Mouse (Mus musculus): ENCODE results near the gene B4galt5.

Gene B4galt5

DNA sequence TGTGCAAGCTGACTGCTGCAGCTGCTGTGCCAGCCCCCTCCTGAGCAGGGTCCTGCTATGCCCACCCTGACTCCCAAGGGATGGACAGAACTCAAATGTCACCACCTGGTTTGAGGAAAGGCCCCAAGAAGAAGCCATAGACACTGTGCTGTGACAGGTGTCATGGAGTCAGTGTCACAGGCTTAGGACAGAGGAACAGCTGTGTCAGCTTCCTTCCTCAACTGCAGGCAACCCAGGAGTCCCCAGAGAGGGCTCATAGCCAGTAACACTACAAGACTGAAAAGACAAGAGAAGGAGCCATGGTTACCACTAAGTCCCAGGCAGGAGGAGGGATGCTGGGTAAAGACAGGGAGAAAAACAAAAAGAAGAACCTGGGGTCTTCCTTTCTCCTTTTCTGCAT, 7.9 kb upstream of the B4galt5 start:
- DNase-seq = no peak

DNA sequence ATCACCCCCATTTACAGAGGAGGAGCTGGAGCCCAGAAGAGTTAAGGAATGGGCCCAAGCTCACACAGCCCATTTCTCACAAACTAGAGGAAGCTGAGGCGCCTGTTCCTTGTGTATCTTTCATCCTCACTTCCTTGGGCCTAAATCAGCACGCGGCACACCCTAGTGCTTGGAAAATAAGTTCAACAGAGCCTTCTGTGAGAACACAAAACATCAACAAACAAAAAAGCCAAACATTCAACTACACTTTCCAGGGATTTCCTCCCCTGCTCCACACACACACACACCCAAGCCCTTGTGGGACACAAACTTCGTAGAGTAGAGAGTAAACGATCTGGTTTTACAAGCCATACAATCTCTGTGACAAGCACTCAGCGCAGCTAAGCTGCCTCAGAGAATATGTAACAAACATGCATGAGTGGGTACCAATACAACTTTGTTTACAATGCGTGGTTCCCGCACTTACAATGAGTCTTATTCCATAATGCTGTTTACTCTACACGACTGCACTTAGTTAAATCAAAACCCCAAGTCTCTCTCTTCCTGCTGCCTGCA, 5.7 kb upstream of the B4galt5 start:
- DNase-seq = no peak

DNA sequence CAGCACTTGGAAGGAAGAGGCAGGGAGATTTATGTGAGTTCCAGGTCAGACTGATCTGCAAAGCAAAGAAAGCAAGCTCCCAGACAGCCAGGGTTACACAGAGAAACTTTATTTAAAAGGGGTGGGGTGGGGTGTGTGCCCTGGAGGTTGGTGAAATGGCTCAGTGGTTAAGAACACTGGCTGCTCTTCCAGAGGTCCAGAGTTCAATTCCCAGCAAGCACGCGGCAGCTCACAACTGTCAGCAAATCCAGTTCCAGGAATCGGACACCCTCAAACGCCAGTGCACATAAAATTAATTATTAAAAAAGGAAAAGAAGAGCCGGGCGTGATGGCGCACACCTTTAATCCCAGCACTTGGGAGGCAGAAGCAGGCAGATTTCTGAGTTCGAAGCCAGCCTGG, 5.1 kb upstream of the B4galt5 start:
- no peak for DNase-seq

DNA sequence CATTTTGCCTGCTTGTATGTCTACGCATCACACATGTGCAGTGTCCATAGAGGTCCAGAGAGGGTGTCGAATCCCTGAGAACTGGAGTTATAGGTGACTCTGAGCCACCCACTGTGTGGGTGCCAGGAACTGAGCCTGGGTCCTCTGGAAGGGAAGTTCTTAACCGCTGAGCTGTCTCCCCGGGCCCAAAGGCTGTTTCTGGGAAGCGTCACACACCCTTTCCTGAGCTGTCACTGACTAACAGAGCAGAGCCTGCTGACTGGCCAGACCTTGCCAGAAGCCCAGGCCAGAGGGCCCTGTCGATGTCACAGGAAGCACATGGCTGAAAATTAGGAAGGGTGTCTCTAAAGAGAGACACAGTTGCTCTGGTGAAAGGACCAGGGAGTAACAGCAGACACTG, 3.5 kb upstream of the B4galt5 start:
- no peak for DNase-seq

DNA sequence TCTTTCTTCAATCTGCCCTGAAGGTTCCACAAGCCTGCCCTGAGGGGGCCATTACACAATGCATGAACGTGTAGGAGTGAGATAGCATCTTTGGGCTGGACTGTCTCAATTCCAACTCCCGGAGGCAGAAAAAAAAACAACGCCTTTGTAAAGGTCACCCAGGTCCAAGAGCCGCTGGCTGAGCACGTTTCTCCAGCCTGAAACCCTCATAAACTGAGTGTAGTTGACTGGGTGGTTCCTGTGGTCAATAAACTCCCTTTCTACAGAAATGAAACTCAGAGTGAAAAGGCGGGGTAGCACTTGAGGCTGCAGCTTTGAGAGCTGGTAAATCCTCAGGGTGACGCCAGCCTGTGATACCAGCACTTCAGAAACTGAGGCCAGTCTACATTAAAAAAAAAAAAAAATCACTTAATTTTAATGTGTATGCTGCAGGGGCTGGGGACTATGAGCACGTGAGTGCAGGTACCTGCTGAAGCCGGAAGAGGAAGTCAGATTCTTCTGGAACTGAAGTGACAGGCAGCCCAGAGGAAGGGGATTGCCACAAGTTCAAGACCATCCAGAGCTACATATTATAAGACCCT, 2.5 kb upstream of the B4galt5 start:
- no peak for DNase-seq

DNA sequence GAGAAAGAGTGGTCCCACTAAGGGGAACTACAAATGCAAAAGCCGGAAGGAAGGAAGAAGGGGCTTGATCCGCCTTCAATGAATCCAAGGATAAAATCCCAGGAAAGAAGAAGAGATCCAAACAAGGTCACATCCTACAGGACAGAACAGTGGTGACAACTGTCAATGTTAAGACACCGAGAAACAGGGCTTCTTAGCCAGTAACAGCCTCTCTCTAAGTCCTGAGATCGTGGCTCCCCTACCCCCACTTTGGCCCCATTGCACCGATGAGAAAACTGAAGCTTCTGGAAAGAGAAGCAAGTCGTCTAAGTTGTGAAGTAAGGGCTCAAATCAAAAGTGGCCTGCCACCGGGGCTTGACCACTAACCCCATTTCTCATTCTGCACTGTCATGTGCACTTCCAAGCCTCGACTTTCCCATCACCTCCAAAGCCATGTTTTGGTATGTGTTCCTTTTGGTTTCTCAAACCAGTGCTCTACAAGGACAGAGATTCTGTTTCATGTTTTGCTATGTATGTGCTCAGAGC, 1.2 kb upstream of the B4galt5 start:
- DNase-seq = no peak

DNA sequence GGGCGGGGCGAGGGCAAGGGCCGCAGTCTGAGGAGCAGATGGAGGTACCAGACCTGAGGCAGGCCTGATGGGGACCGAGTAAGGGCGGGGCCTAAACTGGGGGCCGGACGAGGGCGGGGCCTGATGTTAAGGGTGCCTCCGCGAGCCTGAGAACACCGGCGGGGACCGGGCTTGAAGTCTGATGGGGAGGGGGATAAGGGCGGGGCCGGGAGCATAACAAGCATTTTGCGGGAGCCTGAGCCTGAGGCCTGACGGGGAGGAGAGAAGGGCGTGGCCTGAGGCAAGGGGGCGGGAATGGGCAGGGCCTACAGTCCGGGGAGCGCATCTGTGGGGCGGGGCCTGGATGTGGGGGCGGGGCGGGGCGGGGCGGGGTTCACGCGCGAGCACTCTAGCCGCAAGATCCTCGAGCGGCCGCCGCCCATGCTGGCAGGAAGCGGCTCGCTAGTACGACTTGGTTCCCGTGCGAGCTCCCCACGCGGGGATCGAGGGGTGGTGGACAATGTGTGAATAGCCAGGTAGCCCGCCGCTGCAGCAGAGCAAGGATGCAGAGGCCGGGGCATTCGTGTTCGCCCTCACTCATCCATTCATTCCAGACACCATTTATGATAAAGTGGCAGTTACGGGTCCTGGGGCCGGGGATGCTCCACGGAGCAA, 427 bp upstream of the B4galt5 start:
- DNase-seq = peak; percentile 91

DNA sequence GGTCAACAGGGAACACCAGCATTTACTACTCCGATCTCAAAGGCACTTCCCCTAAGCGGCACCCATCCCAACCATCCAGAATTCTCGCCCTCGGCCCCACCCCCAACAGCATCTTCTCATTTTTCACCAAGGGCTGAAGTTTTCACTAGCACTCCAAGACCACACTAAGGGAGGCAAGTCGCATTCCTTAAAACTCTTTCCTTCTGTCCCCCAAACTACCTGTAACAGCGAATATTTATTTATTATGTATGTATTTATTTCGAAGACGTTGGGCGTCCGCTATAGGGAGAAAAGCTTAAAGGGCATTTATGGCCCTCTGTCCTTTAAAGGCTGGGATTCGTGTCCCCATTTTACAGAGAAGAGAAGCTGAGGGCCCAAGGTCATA, 1.0 kb downstream of the B4galt5 start:
- DNase-seq = peak; percentile 26

DNA sequence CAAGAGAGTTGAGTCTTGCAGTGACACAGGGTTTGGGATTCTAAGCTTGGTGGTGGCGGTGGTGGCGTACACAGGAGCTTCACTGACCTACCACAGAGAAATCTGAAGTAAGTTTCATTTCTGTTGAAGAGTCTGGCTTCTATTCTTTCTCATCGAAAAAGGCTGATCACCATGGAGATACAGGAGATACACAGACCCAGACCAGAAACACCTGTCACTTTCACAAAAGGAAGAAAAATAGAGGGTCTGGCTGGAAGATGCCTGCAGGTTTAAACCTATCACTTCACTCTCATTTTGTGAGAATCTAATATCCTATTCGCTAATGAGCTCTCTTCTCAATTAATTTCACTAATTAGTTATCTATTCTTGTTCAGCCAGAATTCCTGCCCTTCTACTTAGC, 1.6 kb downstream of the B4galt5 start:
- no peak for DNase-seq

DNA sequence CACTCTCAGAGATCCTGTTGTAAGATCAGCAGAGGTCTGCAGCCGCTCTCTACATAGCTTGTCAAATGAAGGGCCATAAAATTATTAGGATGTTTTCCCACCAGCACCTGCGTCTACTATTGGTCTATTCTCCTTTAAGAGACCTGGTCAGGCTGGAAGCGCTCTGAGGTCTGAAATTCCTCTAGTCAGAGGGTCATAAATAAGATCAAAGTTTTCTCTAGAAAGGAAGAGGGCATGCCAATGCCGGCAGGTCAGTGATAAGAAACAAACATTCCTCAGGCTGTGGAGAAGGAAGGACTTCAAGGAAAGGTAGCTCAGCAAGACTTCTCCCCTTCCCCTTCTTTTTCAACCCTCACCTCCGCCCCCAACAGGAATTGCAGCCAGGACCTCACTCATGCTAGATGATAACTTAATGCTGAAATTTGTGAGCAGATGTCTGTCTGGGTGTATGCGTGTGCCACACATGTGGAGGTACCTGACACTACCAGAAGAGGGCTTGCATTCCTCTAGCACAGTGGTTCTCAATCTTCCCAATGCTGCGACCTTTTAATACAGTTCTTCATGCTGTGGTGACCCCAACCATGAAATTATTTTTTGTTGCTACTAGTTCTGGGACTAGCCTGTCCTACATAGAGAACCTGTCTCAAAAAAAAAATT, 3.3 kb downstream of the B4galt5 start:
- no peak for DNase-seq

DNA sequence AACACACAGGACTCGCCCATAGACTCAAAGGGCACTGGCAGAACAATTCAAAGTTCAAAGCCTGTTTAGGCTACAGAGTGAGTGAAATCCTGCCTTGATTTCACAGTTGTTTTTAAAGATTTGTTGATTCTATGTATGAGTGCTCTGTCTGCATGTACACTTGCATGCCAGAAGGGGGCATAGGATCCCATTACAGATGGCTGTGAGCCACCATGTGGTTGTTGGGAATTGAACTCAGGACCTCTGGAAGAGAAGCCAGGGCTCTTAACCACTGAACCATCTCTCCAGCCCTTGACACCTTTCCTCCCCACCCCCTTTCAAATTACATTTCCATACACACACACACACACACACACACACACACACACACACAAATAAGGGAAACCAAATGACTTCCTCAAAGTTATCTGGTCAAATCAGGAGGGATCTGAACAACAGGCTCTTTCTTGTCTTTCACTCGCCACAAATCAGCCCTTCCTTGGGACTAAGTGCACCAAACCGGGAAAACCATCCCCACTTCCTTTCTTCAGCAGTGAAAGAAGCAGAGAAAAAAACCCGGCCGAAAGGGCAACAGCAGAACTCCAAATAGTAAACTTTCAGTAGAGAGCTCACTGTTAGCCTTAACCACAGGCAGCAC, 4.0 kb downstream of the B4galt5 start:
- no peak for DNase-seq

DNA sequence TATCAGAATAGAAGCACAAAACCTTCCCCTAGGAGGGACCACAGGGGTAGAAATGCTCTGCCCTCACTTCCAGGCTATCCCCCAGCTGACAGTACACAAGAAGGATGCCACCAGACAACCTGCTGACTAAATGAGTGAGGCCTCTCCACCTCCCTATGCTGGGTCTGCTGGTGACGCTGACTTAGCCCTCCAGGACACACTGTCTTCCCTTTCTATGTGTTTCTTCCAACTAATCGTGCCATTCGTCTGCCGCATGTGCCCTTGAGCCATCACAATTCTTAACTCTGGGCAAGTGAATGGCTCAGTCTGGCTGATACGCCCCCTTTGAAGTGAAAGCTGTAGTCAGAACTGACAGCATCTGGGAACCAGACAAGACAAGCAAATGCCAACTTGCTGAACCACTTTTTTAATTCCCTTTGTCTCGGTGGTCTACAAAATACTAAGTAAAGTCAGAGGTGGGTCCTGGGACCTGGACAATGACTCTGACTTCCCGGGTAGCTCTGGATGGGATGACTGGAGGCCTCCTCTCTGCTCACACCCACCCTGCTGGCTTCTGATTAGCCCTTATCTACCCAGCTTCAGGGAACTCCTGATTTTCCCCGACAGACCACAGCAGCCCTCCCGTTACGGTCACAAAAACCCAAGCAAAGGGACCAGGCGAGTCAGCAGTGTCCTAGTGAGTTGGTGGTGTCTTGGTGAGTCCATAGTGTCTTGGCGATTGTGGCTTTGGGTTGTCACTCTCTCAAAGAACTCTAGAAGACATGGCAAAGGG, 5.4 kb downstream of the B4galt5 start:
- no peak for DNase-seq

DNA sequence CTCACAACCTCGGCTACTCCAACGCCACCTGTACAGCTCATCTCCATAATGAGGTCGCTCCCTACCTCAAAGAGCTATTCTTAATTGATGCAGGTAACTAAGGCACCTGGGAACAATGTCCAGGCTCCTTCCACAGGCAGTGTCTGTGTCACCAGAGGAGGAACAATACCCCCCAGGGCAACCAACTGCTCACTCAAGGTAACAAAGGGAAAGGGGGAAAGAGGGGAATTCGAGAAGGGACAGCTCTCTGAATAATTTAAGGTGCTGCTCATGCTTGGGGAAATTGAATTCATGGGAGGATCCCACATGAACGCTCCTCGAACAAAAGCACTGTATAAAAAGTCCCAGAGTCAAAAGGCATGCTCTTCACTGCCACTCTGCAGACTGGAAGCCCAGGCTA, 6.1 kb downstream of the B4galt5 start:
- DNase-seq = no peak

DNA sequence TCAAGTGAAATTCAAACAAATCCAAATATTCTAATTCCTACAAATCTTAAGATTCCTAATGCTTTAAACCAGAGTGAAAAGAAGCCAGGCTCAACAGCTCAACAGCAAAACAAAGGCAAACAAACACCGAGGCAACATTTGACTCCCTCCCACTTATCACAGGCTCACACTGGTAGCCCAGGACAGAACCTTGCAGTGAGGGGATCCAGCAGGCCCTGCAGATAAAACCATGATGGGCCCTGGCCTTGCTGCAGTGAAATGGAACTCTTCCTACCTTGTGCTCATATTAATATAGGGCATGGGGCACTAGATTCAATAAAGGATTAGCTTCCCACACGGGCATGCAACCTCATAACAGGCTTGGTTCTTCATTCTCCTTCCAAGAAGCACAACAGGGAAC, 11.4 kb downstream of the B4galt5 start:
- DNase-seq = no peak

DNA sequence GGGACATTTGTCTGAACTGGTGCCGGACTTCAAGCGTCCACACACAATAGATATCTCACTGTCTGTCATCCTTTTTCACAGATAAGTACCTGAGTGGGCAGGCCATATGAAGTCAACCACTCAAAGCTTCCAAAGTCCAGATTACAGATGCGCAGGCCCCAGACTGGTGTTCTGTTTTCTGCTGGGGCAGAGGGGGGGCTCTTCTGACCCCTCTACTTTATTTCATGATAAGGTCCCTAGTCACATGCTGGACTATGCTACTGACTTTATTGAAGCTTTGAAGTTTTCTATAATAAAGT, 11.8 kb downstream of the B4galt5 start:
- DNase-seq = no peak

DNA sequence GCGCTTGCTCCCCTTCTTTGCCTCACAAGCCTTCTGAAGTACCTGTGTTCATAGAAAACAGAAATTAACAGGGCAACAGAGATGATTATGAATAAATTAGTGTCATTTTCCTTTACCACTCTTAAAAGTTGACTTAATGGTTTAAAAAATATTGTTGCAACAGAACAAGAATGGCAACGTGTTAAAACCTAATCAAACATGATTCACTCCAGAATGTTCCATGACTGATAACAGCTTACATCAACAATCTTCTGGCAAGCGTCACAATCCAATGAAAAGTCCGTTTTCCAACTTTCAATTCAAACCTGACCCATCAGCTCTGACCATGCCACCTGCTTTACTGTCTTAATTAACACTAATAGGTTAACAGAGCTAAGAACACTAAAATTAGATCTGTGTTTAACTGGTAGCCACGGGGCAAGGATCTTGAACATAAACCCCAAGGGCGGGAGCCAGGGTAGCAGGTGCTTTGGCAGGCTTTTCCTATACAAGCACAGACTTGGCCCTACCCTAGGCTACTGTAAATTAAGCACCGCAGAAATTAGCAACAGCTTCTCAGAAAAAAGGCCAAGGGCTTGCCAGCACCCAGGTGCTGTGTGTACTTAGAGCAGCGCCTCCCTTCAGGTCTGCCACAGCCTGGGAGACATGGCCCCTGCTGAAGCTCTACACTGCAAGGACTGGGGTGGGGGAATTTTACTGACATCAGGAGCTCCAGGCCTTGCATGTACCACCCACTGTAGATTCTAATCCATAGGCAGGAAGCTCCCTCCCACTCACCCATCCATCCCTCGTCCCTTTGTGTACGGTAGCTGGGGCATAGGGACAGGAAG, 12.4 kb downstream of the B4galt5 start:
- DNase-seq = no peak

DNA sequence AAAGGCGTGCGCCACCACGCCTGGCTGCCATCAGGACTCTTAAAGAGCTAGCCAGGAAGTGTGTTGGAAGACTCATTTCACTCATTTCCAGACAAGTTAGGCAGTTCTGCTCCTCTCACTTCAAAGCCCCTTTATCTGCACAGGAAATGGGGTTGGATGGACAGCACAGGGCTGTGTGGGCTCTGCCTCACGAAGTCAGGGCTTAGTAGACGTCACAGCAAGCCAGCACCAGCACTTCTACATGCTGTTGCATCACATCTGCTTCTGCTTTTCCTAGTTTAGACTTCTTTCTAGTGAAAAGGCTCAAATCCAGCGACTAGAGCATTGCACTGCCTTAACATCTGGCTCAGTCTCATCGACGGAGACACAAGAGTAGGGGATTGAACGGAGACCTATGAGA, 13.9 kb downstream of the B4galt5 start:
- DNase-seq = no peak

DNA sequence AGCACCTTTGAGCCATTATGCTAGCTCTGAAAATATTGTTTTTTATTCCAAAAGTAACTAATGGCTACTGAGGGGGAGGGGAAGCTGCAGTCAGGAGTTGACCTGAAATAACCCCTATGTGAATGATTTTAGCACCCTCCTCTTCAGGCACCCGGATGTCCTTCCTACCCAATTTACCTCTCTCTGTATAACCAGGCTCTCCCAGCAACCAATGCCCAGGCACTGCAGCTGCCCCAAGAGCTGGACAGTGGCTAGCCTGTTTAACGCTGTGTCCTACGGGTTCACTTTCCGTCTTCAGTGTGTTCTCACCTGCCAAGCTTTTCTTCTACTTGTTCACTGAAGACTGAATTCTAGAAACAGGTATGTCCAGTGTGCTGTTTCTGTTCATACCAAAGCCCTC, 14.7 kb downstream of the B4galt5 start:
- DNase-seq = no peak

DNA sequence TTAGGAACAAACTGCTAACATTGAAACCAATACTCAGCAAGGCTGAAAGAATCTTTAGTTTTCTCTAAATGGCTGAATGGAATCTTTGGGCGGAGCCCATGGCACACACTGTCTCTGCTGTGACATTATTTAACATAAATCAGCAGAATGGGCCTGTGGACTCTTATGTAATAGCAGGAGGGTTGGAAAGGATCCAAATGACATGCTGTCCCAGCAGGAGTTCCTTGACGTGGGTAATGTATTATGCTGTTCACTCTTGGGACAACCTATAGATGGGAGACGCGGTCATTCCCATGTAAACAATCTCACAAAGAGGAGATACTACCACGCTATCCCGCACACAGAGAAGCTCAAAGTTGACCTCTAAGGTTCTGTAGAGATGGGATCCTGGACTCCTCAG, 15.5 kb downstream of the B4galt5 start:
- no peak for DNase-seq

DNA sequence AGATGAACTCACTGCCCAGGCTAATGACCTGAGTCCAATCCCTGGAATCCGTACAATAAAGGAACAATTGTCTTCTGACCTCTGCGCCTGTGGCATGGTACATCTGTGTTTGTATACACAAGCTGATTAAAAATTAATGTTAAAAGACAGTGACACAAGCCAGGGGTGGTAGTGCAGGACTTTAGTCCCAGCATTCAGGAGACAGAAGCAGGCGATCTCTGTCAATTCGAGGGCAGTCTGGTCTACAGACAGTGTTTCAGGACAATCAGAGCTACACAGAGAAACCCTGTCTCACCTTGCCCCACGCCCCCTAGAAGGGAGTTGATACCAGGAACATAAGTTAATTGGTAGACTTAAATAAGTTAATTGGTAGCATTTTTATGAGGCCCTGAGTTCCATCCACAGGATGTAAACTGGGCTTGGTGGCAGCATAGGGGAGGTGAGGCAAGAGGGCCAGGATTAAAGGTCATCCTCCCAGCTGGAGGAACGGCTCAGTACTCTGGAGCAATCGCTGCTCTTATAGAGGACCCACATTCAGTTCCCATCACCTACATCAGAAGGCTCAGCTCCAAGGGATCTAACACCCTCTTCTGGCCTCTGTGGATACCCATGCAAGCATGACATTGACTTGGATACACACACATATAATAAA, 16.5 kb downstream of the B4galt5 start:
- no peak for DNase-seq

DNA sequence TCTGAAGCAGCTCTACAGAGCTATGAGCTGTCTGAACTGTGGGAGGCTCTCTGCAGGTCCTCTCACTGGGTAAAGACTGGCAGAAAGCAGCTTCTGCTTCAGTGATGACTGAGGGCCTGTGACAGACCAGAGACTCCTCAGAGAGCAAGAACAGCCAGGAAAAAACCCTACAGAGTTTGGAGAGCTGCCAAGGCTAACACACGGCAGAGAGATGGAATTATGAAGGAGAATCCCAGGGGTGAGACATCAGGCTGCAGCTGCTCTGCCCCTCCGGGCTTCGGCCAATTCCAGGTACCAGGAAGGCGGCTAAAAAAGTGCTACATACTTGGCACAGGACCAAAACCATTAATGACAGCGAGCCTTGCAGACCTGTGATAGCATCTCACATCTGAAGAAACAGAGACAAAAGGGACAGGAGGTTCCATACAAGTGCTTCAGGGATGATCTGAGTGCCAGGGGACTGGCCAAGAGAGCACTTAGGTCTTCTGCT, 17.5 kb downstream of the B4galt5 start:
- no peak for DNase-seq

All from right cerebral cortex, postnatal 25 days (tissue).